Mouse (Mus musculus) cerebellum, adult 11 months (tissue): ENCODE data around the gene Cyp11a1.

Experiments used
- DNase-seq: peaks from one replicate; pipeline ENCODE4 v3.0.0; 2022

The Cyp11a1 gene

GRCm38 (mm10) chr9:57972776-57973439 is 33.3 kb upstream of the Cyp11a1 start:
- no peak for DNase-seq

GRCm38 (mm10) chr9:57973440-57974066 is 32.7 kb upstream of the Cyp11a1 start:
- no peak for DNase-seq

GRCm38 (mm10) chr9:57974221-57974620 is 32.0 kb upstream of the Cyp11a1 start:
- no peak for DNase-seq

- DNase-seq, result no peak
Observed at GRCm38 (mm10) chr9:57975200-57975821, 30.9 kb upstream of the Cyp11a1 start.

GRCm38 (mm10) chr9:57978025-57978424 is 28.2 kb upstream of the Cyp11a1 start:
- DNase-seq, result no peak

GRCm38 (mm10) chr9:57978858-57979257 is 27.4 kb upstream of the Cyp11a1 start:
- DNase-seq, result no peak

- DNase-seq, result no peak
Observed at GRCm38 (mm10) chr9:57980570-57980969, 25.6 kb upstream of the Cyp11a1 start.

GRCm38 (mm10) chr9:57985304-57985703 is 20.9 kb upstream of the Cyp11a1 start:
- DNase-seq, result no peak

- DNase-seq, result no peak
Observed at GRCm38 (mm10) chr9:57986293-57986692, 19.9 kb upstream of the Cyp11a1 start.

GRCm38 (mm10) chr9:57988098-57988497 is 18.1 kb upstream of the Cyp11a1 start:
- DNase-seq, result no peak

- no peak for DNase-seq
Observed at GRCm38 (mm10) chr9:57989309-57989708, 16.9 kb upstream of the Cyp11a1 start.

- peak; percentile 47 for DNase-seq
Observed at GRCm38 (mm10) chr9:57990438-57991110, 15.6 kb upstream of the Cyp11a1 start.

- DNase-seq, result no peak
Observed at GRCm38 (mm10) chr9:57992060-57992459, 14.2 kb upstream of the Cyp11a1 start.

GRCm38 (mm10) chr9:57992781-57993591 is 13.2 kb upstream of the Cyp11a1 start:
- DNase-seq, result no peak

GRCm38 (mm10) chr9:57995282-57995681 is 10.9 kb upstream of the Cyp11a1 start:
- no peak for DNase-seq

GRCm38 (mm10) chr9:57997511-57998031 is 8.6 kb upstream of the Cyp11a1 start:
- DNase-seq, result peak; percentile 37

- DNase-seq, result peak; percentile 76
Observed at GRCm38 (mm10) chr9:57998032-57998659, 8.1 kb upstream of the Cyp11a1 start.

GRCm38 (mm10) chr9:57998685-57999084 is 7.5 kb upstream of the Cyp11a1 start:
- DNase-seq, result no peak

GRCm38 (mm10) chr9:57999676-58000075 is 6.5 kb upstream of the Cyp11a1 start:
- no peak for DNase-seq

GRCm38 (mm10) chr9:58003272-58003671 is 2.9 kb upstream of the Cyp11a1 start:
- DNase-seq, result no peak

GRCm38 (mm10) chr9:58008336-58009014 is 2.3 kb downstream of the Cyp11a1 start:
- no peak for DNase-seq

- no peak for DNase-seq
Observed at GRCm38 (mm10) chr9:58009015-58009362, 2.8 kb downstream of the Cyp11a1 start.
